Mouse (Mus musculus) liver, embryonic 14.5 days (tissue): ENCODE measurements around the gene N4bp3. TPM values are rescaled to one million over a fixed set of nuclear protein-coding genes. Genes with fewer than 3 reads are reported as not detected.
"Not testable (repeated sequence)": the region's sequence is repeated elsewhere in the genome, so short reads cannot be mapped to it uniquely, and the experiment has no call there.

ENCODE experiments used
- ATAC-seq: fragments of 200-750 bp; cut with Nextera tagmentation; 2 replicates; pipeline ENCODE4 v1.8.0; 2017; ENCODE audit warnings: moderate number of reproducible peaks, mild to moderate bottlenecking, moderate library complexity; ENCODE audit not compliant: insufficient read depth
- DNase-seq, 3 experiments: peaks; one replicate each; pipeline ENCODE4 v3.0.0-alpha.2; 2012 to 2013; ENCODE audit warnings: low read depth in 3 of 3, low spot score in 3 of 3
- H3K27ac ChIP-seq: fragments of 300-500 bp; sonication (generic); 2 replicates; pipeline ENCODE4 v1.5.1; 2014; ENCODE audit warnings: moderate library complexity, mild to moderate bottlenecking, control low read depth, inconsistent platforms
- H3K27me3 ChIP-seq: fragments of 300-500 bp; sonication (generic); 2 replicates; pipeline ENCODE4 v1.6.1; 2014; ENCODE audit warnings: mild to moderate bottlenecking, low read length, moderate library complexity; ENCODE audit not compliant: control insufficient read depth, insufficient read depth
- H3K36me3 ChIP-seq: fragments of 300-500 bp; sonication (generic); replicated peaks from 2 replicates; pipeline ENCODE4 v1.6.1; 2014; ENCODE audit warnings: low read depth; ENCODE audit not compliant: control insufficient read depth, insufficient read depth
- H3K4me1 ChIP-seq, 2 experiments: fragments of 200-500 bp in 1 of 2; fragments of 300-500 bp in 1 of 2; sonication (generic) in 1 of 2; replicated peaks; 2 replicates each; pipeline ENCODE4 v1.6.1; 2012 to 2014; ENCODE audit warnings: antibody characterized with exemption in 1 of 2, inconsistent platforms in 1 of 2, low read length in 1 of 2; ENCODE audit not compliant: control insufficient read depth in 2 of 2, insufficient read depth in 2 of 2
- H3K4me2 ChIP-seq: fragments of 300-500 bp; sonication (generic); 2 replicates; pipeline ENCODE4 v1.6.1; 2014; ENCODE audit warnings: low read depth, mild to moderate bottlenecking, control low read depth, moderate library complexity
- H3K4me3 ChIP-seq, 2 experiments: fragments of 200-500 bp in 1 of 2; fragments of 300-500 bp in 1 of 2; sonication (generic) in 1 of 2; 2 replicates each; pipeline ENCODE4 v1.5.1; 2012 to 2014; ENCODE audit warnings: low read depth in 2 of 2, low read length in 2 of 2, mild to moderate bottlenecking in 2 of 2, control low read depth in 1 of 2, inconsistent platforms in 1 of 2, moderate library complexity in 1 of 2; ENCODE audit not compliant: insufficient read depth in 1 of 2
- H3K9ac ChIP-seq: fragments of 300-500 bp; sonication (generic); replicated peaks from 2 replicates; pipeline ENCODE4 v1.6.1; 2014; ENCODE audit warnings: mild to moderate bottlenecking, control low read depth, moderate library complexity
- H3K9me3 ChIP-seq: fragments of 300-500 bp; sonication (generic); 2 replicates; pipeline ENCODE4 v1.6.1; 2016; ENCODE audit warnings: low read length, mixed read lengths; ENCODE audit not compliant: control insufficient read depth
- CTCF ChIP-seq: IDR thresholded peaks from 2 replicates; pipeline ENCODE4 v1.5.1; 2016; ENCODE audit warnings: antibody characterized with exemption, low read depth, control low read depth
- EP300 ChIP-seq: IDR thresholded peaks from 2 replicates; pipeline ENCODE4 v1.6.1; 2016; ENCODE audit warnings: antibody characterized with exemption, low read depth
- WGBS: fragments of 180-500 bp; shearing (Covaris S2); extraction: QIAGEN DNeasy Blood & Tissue Kit; methylation state at CpG from one replicate; pipeline ENCODE4 v1.1.7; 2014; ENCODE audit not compliant: insufficient replicate concordance; 5-methylcytosine and 5-hydroxymethylcytosine counted together
- polyA plus RNA-seq, 2 experiments: library from polyadenylated mRNA; depleted of rRNA in 1 of 2; stranded (reverse) in 1 of 2; unstranded in 1 of 2; fragments of >200 nt; fragmentation: Nextera tagmentation in 1 of 2; extraction: Ambion mirVana in 1 of 2; gene quantifications; 2 replicates each; pipeline versions ENCODE4 v1.2.1 to v1.2.3; 2012 to 2014

N4bp3 gene
- 1.2 TPM in 2 replicates for polyA plus RNA-seq (2012; rRNA removed)
- 1.7 and 1.8 TPM in 2 replicates for polyA plus RNA-seq (2014; fragmentation: Nextera tagmentation; extraction: Ambion mirVana)

GRCm38 (mm10) chr11:51650691-51651515 lies at the start of gene N4bp3, which contains the start of gene D930048N14Rik:
N4bp3 (minus strand) TSS chr11:51650842.
D930048N14Rik (plus strand) TSS chr11:51650954.
- peak; percentile 68 for ATAC-seq
- DNase-seq: no peak
- H3K4me2 ChIP-seq: peak within 1 kb of the TSS; percentile 69
- H3K27me3 ChIP-seq: peaks cover 26% of the 10 kb centered on the region
- no peak within 1 kb of the TSS for H3K27ac ChIP-seq
- no peaks in the 10 kb centered on the region for H3K36me3 ChIP-seq
- TF ChIP-seq CTCF: no peak
- no peak for TF ChIP-seq EP300
- H3K9me3 ChIP-seq: no peaks in the 10 kb centered on the region
- WGBS: under 1% methylated on average over 60 of the region's 70 CpGs
- H3K4me1 ChIP-seq: 0 out of 4 replicates have a peak, but pooled peaks cover 0 to 2% of the 10 kb centered on the region in 2 experiments
- peak within 1 kb of the TSS; percentile 54 to 58 for H3K4me3 ChIP-seq
- H3K9ac ChIP-seq: peak within 1 kb of the TSS; percentile 15; the same call in 1 of the 2 replicates

GRCm38 (mm10) chr11:51694984-51695383 lies 44.3 kb upstream of the N4bp3 start:
- H3K9me3 ChIP-seq: no peaks in the 10 kb centered on the region
- no peak for TF ChIP-seq EP300
- TF ChIP-seq CTCF: no peak
- WGBS: 85% methylated on average over 3 of the region's 3 CpGs
- no peak overlapping the region for H3K9ac ChIP-seq
- peaks cover 19% of the 10 kb centered on the region for H3K36me3 ChIP-seq
- no peaks in the 10 kb centered on the region for H3K4me1 ChIP-seq
- H3K27ac ChIP-seq: no peak overlapping the region
- H3K4me2 ChIP-seq: no peak overlapping the region
- ATAC-seq (no peak), DNase-seq (no peak)
- H3K27me3 ChIP-seq: no peaks in the 10 kb centered on the region
- no peak overlapping the region for H3K4me3 ChIP-seq

- not testable (repeated sequence) for ATAC-seq, H3K9me3 ChIP-seq, H3K4me3 ChIP-seq, H3K27ac ChIP-seq, H3K4me2 ChIP-seq, H3K36me3 ChIP-seq, DNase-seq, H3K27me3 ChIP-seq, H3K9ac ChIP-seq
- 0 out of 2 replicates have a peak, but pooled peaks have one; percentile 5 for TF ChIP-seq CTCF
- peaks cover 10 to 13% of the 10 kb centered on the region in 2 experiments for H3K4me1 ChIP-seq
- WGBS: 86% methylated on average over 1 of the region's 3 CpGs
These were observed 40.0 kb upstream of the N4bp3 start for GRCm38 (mm10) chr11:51690597-51690996.

- 19% methylated on average over 6 of the region's 6 CpGs for WGBS
- H3K27ac ChIP-seq: peak overlapping the region; percentile 40
These were observed 38.7 kb upstream of the N4bp3 start for GRCm38 (mm10) chr11:51689343-51689742.

More at GRCm38 (mm10) chr11:51689343-51689742, 38.7 kb upstream of the N4bp3 start:
- H3K9me3 ChIP-seq: no peaks in the 10 kb centered on the region
- H3K4me3 ChIP-seq: peak overlapping the region; percentile 83 to 91
- H3K27me3 ChIP-seq: no peaks in the 10 kb centered on the region
- no peak overlapping the region for H3K9ac ChIP-seq
- peaks cover 10 to 13% of the 10 kb centered on the region in 2 experiments for H3K4me1 ChIP-seq
- DNase-seq: no peak
- ATAC-seq: no peak
- 0 out of 2 replicates have a peak, but pooled peaks cover 3% of the 10 kb centered on the region for H3K36me3 ChIP-seq
- TF ChIP-seq EP300 (no peak), CTCF (no peak)
- H3K4me2 ChIP-seq: peak overlapping the region; percentile 88
